Mouse (Mus musculus): ENCODE data around the gene Foxp1. TPM values are rescaled to one million over a fixed set of nuclear protein-coding genes. Genes with fewer than 3 reads are reported as not detected.

The Foxp1 gene
- total and polyA plus RNA-seq, 2 experiments from 2014 or later, result 112 to 167 TPM

DNA sequence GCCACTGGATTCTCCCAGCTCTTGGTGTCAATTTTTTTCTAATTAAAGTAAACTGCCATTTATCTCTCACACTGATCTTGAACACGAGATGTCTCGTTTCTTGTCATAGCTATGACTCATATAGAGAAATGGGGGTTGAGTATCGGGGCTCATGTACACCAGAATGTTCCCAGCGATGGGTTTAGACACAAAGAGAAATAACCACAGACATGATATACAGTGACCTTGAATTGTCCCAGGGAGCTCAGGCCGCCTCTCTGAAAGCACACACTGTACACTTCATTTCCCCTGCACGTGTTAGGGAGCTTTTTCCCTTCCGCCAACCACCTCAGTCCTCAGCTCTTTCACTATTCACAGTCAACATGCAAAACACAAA is 529.8 kb downstream of the Foxp1 start:
- H3K4me1 ChIP-seq (ENCODE audit: insufficient read depth), result peaks cover 9% of the 10 kb centered on the region; the same call in 1 of the 2 replicates
- 0 out of 2 replicates have a peak, but pooled peaks cover 5% of the 10 kb centered on the region for H3K36me3 ChIP-seq (ENCODE audit: insufficient read depth)
- ATAC-seq (no peak), DNase-seq (no peak)
- no peak for TF ChIP-seq CTCF (IDR thresholded peaks at IDR 0.05; ENCODE audit: low read depth)
- 78% methylated on average over 7 of the region's 7 CpGs for WGBS
- H3K4me2 ChIP-seq (ENCODE audit: low read depth), result no peak overlapping the region
- no peaks in the 10 kb centered on the region for H3K9me3 ChIP-seq (ENCODE audit: low read length)
- H3K4me3 ChIP-seq (ENCODE audit: low read depth, low read length), result no peak overlapping the region
- no peak overlapping the region for H3K27ac ChIP-seq (ENCODE audit: low read depth, low read length)
- H3K9ac ChIP-seq, result no peak overlapping the region
- no peaks in the 10 kb centered on the region for H3K27me3 ChIP-seq (ENCODE audit: insufficient read depth, low read length)

DNA sequence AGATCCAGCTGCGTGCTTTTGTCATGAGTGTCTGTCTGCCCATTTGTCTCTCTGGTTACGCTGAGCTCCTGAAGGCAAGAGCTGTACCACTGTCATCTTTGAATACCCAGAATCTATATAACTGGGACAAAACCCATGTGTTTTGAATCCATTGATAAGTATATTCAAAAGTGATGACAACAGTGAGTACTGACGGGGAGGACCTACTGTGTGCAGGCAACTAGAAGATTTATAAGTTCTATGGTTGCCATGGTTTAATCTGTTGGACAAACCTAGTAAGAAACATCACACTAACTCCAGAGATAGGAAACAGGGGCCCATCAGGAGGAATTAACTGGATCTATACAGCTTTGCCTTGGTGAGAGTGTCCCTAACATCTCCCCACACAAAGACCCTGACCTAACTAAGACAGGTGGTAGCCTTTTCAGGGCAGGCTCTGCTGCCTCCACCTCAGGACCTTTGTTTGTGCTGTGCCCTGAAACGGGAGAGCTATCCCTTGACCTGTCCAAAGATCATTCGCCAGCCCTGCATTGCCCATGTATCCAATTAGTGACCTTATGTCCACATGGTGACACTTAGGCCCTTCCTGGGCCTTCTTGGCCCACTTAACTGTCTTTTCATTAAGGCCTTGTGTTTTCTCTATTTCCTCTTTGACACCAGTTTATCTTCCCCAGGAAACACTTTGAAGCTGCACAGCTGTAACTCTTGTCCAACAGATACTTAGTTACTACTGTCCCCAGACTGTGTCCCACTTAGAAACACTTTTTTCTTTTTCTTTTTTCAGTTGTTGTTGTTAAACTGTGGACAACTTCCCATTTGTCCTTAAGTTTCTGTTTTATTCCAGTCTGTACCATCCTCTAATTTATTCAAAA is 530.4 kb downstream of the Foxp1 start:
- ATAC-seq (no peak), DNase-seq (no peak)
- H3K4me2 ChIP-seq (ENCODE audit: low read depth), result no peak overlapping the region
- 83% methylated on average over 5 of the region's 5 CpGs for WGBS
- H3K27ac ChIP-seq (ENCODE audit: low read depth, low read length), result no peak overlapping the region
- H3K27me3 ChIP-seq (ENCODE audit: insufficient read depth, low read length), result no peaks in the 10 kb centered on the region
- H3K9me3 ChIP-seq (ENCODE audit: low read length), result no peaks in the 10 kb centered on the region
- H3K9ac ChIP-seq, result no peak overlapping the region
- TF ChIP-seq CTCF (IDR thresholded peaks at IDR 0.05; ENCODE audit: low read depth), result no peak
- H3K36me3 ChIP-seq (ENCODE audit: insufficient read depth), result 0 out of 2 replicates have a peak, but pooled peaks cover 5% of the 10 kb centered on the region
- no peak overlapping the region for H3K4me3 ChIP-seq (ENCODE audit: low read depth, low read length)
- H3K4me1 ChIP-seq (ENCODE audit: insufficient read depth), result peaks cover 9% of the 10 kb centered on the region; the same call in 1 of the 2 replicates

DNA sequence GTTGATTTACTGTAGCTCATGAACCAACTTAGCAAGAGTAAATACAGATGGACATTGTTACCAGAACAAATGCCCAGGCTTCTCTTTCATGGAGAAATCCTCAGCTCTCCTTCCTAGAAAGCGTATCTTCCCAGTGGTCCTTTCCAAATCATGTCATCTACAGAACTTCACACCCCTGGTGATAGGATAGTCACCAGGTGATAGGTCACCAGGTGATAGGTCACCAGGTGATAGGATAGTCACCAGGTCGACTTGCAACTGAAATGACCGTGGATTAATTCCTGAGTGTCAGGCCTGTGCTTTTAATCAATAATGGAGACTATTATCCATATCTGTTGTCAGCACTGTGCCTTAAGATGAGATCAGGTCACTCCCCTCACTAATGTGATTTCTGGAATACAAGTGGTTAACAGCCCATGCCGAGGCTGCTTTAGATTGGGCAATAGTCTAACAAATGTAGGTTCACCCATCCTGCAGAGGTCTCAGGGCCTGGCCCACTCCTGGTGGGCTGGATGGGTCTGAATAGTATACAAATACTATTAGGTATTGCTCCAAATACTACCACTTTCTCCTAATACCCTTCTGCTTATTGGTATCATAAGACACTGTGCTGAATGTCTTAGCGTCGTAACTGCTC is 534.9 kb downstream of the Foxp1 start:
- no peak overlapping the region for H3K4me2 ChIP-seq (ENCODE audit: low read depth)
- TF ChIP-seq CTCF (IDR thresholded peaks at IDR 0.05; ENCODE audit: low read depth), result no peak
- no peak overlapping the region for H3K4me3 ChIP-seq (ENCODE audit: low read depth, low read length)
- 88% methylated on average over 6 of the region's 6 CpGs for WGBS
- DNase-seq (no peak), ATAC-seq (no peak)
- no peaks in the 10 kb centered on the region for H3K27me3 ChIP-seq (ENCODE audit: insufficient read depth, low read length)
- no peaks in the 10 kb centered on the region for H3K4me1 ChIP-seq (ENCODE audit: insufficient read depth)
- H3K27ac ChIP-seq (ENCODE audit: low read depth, low read length), result no peak overlapping the region
- no peaks in the 10 kb centered on the region for H3K36me3 ChIP-seq (ENCODE audit: insufficient read depth)
- H3K9ac ChIP-seq, result no peak overlapping the region
- H3K9me3 ChIP-seq (ENCODE audit: low read length), result no peaks in the 10 kb centered on the region

DNA sequence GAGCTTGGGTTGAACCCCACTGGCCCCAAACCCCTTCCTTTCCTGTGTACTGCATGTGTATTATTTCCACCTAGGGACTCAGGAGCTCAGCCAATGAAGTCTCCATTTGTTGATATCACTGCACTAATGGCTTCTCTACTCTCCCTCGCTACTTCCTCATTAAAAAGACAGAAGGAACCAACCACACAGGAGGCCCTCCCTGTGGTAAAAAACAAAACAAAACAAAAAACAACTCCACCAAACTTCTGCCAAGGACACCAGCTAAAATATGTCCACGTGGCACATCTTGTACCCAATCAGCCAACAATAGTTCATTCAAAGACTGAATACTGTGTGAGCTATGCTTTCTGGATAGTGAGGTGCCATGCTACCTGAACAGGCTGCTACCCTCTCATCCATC is 537.1 kb downstream of the Foxp1 start:
- Histone ChIP-seq H3K36me3 (ENCODE audit: insufficient read depth) (no peaks in the 10 kb centered on the region), H3K4me2 (ENCODE audit: low read depth) (no peak overlapping the region), H3K9ac (no peak overlapping the region), H3K27ac (ENCODE audit: low read depth, low read length) (no peak overlapping the region), H3K4me3 (ENCODE audit: low read depth, low read length) (no peak overlapping the region), H3K27me3 (ENCODE audit: insufficient read depth, low read length) (no peaks in the 10 kb centered on the region), H3K4me1 (ENCODE audit: insufficient read depth) (no peaks in the 10 kb centered on the region), H3K9me3 (ENCODE audit: low read length) (no peaks in the 10 kb centered on the region)
- 66% methylated on average over 2 of the region's 2 CpGs for WGBS
- no peak for TF ChIP-seq CTCF (IDR thresholded peaks at IDR 0.05; ENCODE audit: low read depth)
- DNase-seq (no peak), ATAC-seq (no peak)

DNA sequence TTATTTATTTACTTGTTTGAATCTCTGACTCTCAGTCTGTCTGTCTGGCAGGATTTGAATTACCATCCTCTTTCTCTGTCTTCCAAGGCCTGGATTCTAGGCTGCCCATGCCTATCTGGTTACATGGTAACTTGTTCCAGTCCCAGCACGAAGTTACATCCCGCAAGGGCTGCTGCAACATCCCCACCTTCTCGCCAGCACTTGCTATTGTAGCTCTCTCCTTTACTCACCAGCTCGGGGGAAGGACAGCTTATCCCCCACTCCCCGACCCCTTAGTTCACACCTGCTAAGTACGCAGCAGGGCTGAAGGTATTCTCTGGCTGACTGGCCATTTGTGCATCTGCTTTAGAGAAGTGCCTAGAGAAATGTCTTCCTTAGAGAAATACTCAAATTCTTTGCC is 537.9 kb downstream of the Foxp1 start:
- Histone ChIP-seq H3K4me3 (ENCODE audit: low read depth, low read length) (no peak overlapping the region), H3K27me3 (ENCODE audit: insufficient read depth, low read length) (no peaks in the 10 kb centered on the region), H3K4me1 (ENCODE audit: insufficient read depth) (no peaks in the 10 kb centered on the region), H3K36me3 (ENCODE audit: insufficient read depth) (no peaks in the 10 kb centered on the region), H3K4me2 (ENCODE audit: low read depth) (no peak overlapping the region), H3K9me3 (ENCODE audit: low read length) (no peaks in the 10 kb centered on the region), H3K9ac (no peak overlapping the region), H3K27ac (ENCODE audit: low read depth, low read length) (no peak overlapping the region)
- TF ChIP-seq CTCF (IDR thresholded peaks at IDR 0.05; ENCODE audit: low read depth), result no peak
- DNase-seq (no peak), ATAC-seq (no peak)
- WGBS, result 80% methylated on average over 6 of the region's 6 CpGs

DNA sequence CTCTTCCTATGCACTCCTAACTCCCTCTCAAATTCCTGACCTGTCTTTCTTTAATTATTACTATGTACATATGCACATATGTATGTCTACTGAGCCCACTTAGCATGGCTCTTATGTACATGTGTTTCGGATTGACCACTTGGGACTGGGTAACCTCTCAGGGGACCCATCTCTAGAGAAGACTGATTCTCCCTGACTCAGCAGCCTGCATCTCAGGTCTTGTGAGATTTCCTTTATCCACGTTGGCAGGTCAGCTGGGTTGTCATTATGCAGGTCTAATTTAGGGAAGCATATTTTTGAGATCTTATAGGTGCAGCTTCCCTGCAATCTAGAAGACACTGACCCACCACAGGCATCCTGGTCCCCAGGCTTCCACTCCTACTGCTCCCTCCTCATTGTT is 538.5 kb downstream of the Foxp1 start:
- TF ChIP-seq CTCF (IDR thresholded peaks at IDR 0.05; ENCODE audit: low read depth), result no peak
- Histone ChIP-seq H3K27ac (ENCODE audit: low read depth, low read length) (no peak overlapping the region), H3K4me2 (ENCODE audit: low read depth) (no peak overlapping the region), H3K9me3 (ENCODE audit: low read length) (no peaks in the 10 kb centered on the region), H3K4me1 (ENCODE audit: insufficient read depth) (no peaks in the 10 kb centered on the region), H3K9ac (no peak overlapping the region), H3K36me3 (ENCODE audit: insufficient read depth) (no peaks in the 10 kb centered on the region), H3K4me3 (ENCODE audit: low read depth, low read length) (no peak overlapping the region), H3K27me3 (ENCODE audit: insufficient read depth, low read length) (no peaks in the 10 kb centered on the region)
- 83% methylated on average over 2 of the region's 2 CpGs for WGBS
- no peak for ATAC-seq
- no peak for DNase-seq

DNA sequence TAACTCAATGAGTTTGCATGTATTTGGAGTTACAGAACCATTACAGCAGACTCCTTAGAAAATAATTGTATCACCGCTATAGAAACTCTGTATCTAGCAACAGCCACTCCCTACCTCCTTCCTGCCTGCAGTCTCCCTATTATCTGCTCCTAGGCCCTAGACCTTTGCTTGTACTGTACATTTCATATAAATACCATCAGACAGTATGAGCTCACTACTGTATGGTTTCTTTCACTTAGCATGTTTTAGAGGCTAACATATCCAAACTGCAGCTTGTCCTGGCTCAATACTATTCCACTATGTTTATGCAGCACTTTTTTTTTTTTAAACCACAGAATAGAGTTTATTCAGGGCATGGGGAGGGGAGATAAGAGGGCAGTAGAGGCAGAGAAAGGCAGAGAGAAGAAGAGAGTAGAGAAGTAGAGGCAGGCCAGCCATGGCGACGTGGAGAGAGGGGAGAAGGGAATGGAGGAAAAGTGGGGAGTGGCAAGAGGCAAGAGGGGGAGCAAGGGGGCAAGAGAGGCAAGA is 539.1 kb downstream of the Foxp1 start:
- Histone ChIP-seq H3K4me1 (ENCODE audit: insufficient read depth) (no peaks in the 10 kb centered on the region), H3K36me3 (ENCODE audit: insufficient read depth) (no peaks in the 10 kb centered on the region), H3K27ac (ENCODE audit: low read depth, low read length) (no peak overlapping the region), H3K4me3 (ENCODE audit: low read depth, low read length) (no peak overlapping the region), H3K9me3 (ENCODE audit: low read length) (no peaks in the 10 kb centered on the region), H3K27me3 (ENCODE audit: insufficient read depth, low read length) (no peaks in the 10 kb centered on the region), H3K9ac (no peak overlapping the region), H3K4me2 (ENCODE audit: low read depth) (no peak overlapping the region)
- no peak for ATAC-seq
- whole genome bisulfite sequencing, result 92% methylated on average over 3 of the region's 3 CpGs
- no peak for DNase-seq
- TF ChIP-seq CTCF (IDR thresholded peaks at IDR 0.05; ENCODE audit: low read depth), result no peak
